Mouse (Mus musculus): ENCODE measurements around the gene Gm42372.
"Not testable (repeated sequence)": the region's sequence is repeated elsewhere in the genome, so short reads cannot be mapped to it uniquely, and the experiment has no call there.

The Gm42372 gene

GRCm38 (mm10) chr7:16982859-16983568 is at the start of gene Gm42372:
Gm42372 (plus strand) TSS chr7:16983086.
- DNase-seq, result peak; percentile 90

- no peak for DNase-seq
Observed at GRCm38 (mm10) chr7:16937312-16937711, 45.6 kb upstream of the Gm42372 start.

- DNase-seq, result peak; percentile 56
Observed at GRCm38 (mm10) chr7:16938117-16938791, 44.6 kb upstream of the Gm42372 start.

- no peak for DNase-seq
Observed at GRCm38 (mm10) chr7:16940292-16940691, 42.6 kb upstream of the Gm42372 start.

GRCm38 (mm10) chr7:16942861-16943260 is 40.0 kb upstream of the Gm42372 start:
- no peak for DNase-seq

GRCm38 (mm10) chr7:16944061-16944807 is 38.7 kb upstream of the Gm42372 start, which contains the start of gene Pnmal2:
Pnmal2 (plus strand) TSS chr7:16944682.
- peak; percentile 95 for DNase-seq

GRCm38 (mm10) chr7:16944808-16945315 is 38.0 kb upstream of the Gm42372 start:
- no peak for DNase-seq

GRCm38 (mm10) chr7:16945419-16945818 is 37.5 kb upstream of the Gm42372 start:
- DNase-seq, result peak; percentile 77

GRCm38 (mm10) chr7:16946441-16947348 is 36.2 kb upstream of the Gm42372 start:
- DNase-seq, result peak; percentile 80

GRCm38 (mm10) chr7:16947349-16947895 is 35.5 kb upstream of the Gm42372 start:
- peak; percentile 76 for DNase-seq

- peak; percentile 72 for DNase-seq
Observed at GRCm38 (mm10) chr7:16947959-16948361, 34.9 kb upstream of the Gm42372 start.

GRCm38 (mm10) chr7:16948923-16949458 is 33.9 kb upstream of the Gm42372 start:
- DNase-seq, result peak; percentile 71

- peak; percentile 85 for DNase-seq
Observed at GRCm38 (mm10) chr7:16949908-16950841, 32.7 kb upstream of the Gm42372 start.

- peak; percentile 85 for DNase-seq
Observed at GRCm38 (mm10) chr7:16950861-16951635, 31.8 kb upstream of the Gm42372 start.

GRCm38 (mm10) chr7:16953776-16954175 is 29.1 kb upstream of the Gm42372 start:
- not testable (repeated sequence) for DNase-seq

GRCm38 (mm10) chr7:16955712-16956111 is 27.2 kb upstream of the Gm42372 start:
- DNase-seq, result no peak

- no peak for DNase-seq
Observed at GRCm38 (mm10) chr7:16956410-16957265, 26.2 kb upstream of the Gm42372 start.

GRCm38 (mm10) chr7:16959539-16960187 is 23.2 kb upstream of the Gm42372 start, which contains the start of gene Pnmal1:
Pnmal1 (plus strand) TSS chr7:16959679.
- peak; percentile 90 for DNase-seq
